Mouse (Mus musculus) MEL (cell line): ENCODE results near the gene Rflnb.

Experiments
- CTCF ChIP-seq, 3 experiments: IDR thresholded peaks in 2 of 3; conservative IDR thresholded peaks in 1 of 3; 2 replicates each; pipeline ENCODE4 v1.5.1; 2011 to 2012; ENCODE audit warnings: low read length in 3 of 3, low read depth in 2 of 3, mild to moderate bottlenecking in 2 of 3, improper control_type of control experiment in 1 of 3, inconsistent platforms in 1 of 3, mixed read lengths in 1 of 3, moderate library complexity in 1 of 3; ENCODE audit not compliant: control insufficient read depth in 1 of 3, insufficient read depth in 1 of 3, poor library complexity in 1 of 3, severe bottlenecking in 1 of 3
- E2F4 ChIP-seq: IDR thresholded peaks from 2 replicates; pipeline ENCODE4 v1.6.1; 2011; ENCODE audit warnings: low read depth, low read length, improper control_type of control experiment, borderline replicate concordance
- EP300 ChIP-seq, 2 experiments: IDR thresholded peaks; 2 replicates each; pipeline ENCODE4 v1.6.1; 2011; ENCODE audit warnings: improper control_type of control experiment in 2 of 2, low read length in 2 of 2, low read depth in 1 of 2, mild to moderate bottlenecking in 1 of 2
- MAX ChIP-seq: IDR thresholded peaks from 2 replicates; pipeline ENCODE4 v1.6.1; 2011; ENCODE audit warnings: low read length, improper control_type of control experiment
- UBTF ChIP-seq: IDR thresholded peaks from 2 replicates; pipeline ENCODE4 v1.6.1; 2012; ENCODE audit warnings: low read depth, mild to moderate bottlenecking, inconsistent platforms, low read length, improper control_type of control experiment, moderate library complexity, borderline replicate concordance; ENCODE audit not compliant: insufficient read depth

- TF ChIP-seq EP300 (IDR thresholded peaks at IDR 0.05; ENCODE audit: low read depth in 1 of 2, low read length in 2 of 2), result no peak
- no peak for TF ChIP-seq E2F4
- TF ChIP-seq UBTF, result no peak
- TF ChIP-seq CTCF (IDR thresholded peaks at IDR 0.05 in 2 of 3, conservative IDR thresholded peaks at IDR 0.05 in 1 of 3; ENCODE audit: control insufficient read depth in 1 of 3, insufficient read depth in 1 of 3, low read depth in 2 of 3, low read length in 3 of 3, poor library complexity in 1 of 3, severe bottlenecking in 1 of 3), result no peak
- TF ChIP-seq MAX, result no peak
Measured at GRCm38 (mm10) chr11:75992481-75992880, 35.1 kb downstream of the Rflnb start.
